In the genomic region with DNA sequence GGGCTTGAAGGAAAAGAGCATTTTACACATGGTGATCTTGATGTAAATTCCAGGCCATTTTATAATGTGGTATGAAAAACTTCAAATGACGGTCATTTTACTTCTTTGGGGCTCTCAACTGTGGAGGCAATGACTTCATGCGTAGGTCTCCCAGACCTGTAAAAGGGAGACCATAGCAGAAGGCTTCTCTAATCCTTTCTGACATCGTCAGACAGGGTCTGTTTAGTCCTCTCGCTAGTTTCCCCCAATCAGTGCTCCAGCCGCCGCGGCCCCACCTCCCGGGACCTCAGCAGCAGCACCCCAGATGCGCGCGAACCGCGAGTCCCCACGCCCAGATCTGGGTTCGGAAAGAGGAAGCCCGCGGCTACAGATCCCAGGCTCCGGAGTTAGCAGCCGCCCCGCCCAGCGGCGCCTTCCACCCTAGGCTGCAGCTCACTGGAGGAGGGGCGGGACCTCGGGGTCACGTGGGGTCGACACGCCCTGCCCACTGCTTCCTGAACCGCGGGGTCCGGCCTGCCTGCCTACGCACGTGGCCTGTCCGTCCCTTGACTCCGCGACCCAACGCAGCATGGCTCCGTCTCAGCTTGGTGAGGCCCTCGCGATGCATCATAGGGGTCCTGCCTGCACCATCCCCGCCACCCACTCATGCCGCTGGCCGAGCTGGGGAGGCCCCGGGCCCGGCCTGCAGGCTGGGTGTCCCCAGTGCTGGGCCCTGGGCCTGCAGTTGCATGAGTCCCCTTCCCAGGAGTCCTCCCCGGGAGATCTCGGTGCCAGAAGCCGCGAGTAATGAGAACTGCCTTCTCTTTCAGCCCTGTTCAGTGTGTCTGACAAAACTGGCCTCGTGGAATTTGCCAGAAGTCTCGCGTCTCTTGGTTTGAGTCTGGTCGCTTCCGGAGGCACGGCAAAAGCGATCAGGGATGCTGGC, we compare ENCODE assay signal across 8 mouse cellular contexts. TPM values are rescaled to one million over a fixed set of nuclear protein-coding genes. Genes with fewer than 3 reads are reported as not detected.
A peak's percentile ranks its signal among the peaks of the same experiment; 100 is the strongest.
DNase-seq lines count a peak whose midpoint lies in the region; ATAC-seq and TF ChIP-seq lines count a peak whose summit lies in the region.

A gene (plus strand): TSS at position 463 of the 925 bp plus-strand sequence.

- peak within 1 kb of the TSS; percentile 78 for H3K4me2 ChIP-seq in heart, embryonic 15.5 days
- H3K4me2 ChIP-seq in liver, embryonic 14.5 days (ENCODE audit: low read depth): peak within 1 kb of the TSS; percentile 89
- peak within 1 kb of the TSS; percentile 84 for H3K4me2 ChIP-seq in neural tube, embryonic 11.5 days (ENCODE audit: low read depth)
- peak within 1 kb of the TSS; percentile 98 for H3K4me2 ChIP-seq in stomach, postnatal 0 days (replicated peaks; ENCODE audit: low read depth)

- H3K4me3 ChIP-seq in forebrain, embryonic 10.5 days: peak within 1 kb of the TSS; percentile 80
- H3K4me3 ChIP-seq in heart, embryonic 15.5 days: peak within 1 kb of the TSS; percentile 59
- H3K4me3 ChIP-seq in liver, embryonic 14.5 days (ENCODE audit: insufficient read depth in 1 of 2, low read depth in 2 of 2, low read length in 2 of 2): peak within 1 kb of the TSS; percentile 61 to 68
- peak within 1 kb of the TSS; percentile 46 for H3K4me3 ChIP-seq in neural tube, embryonic 11.5 days (ENCODE audit: low read depth, low read length)
- peak within 1 kb of the TSS; percentile 61 for H3K4me3 ChIP-seq in stomach, postnatal 0 days (ENCODE audit: low read depth, low read length)

- H3K36me3 ChIP-seq in forebrain, embryonic 10.5 days (replicated peaks): peaks cover 38% of the 10 kb centered on the region
- H3K36me3 ChIP-seq in heart, embryonic 15.5 days: peaks cover 26% of the 10 kb centered on the region
- H3K36me3 ChIP-seq in liver, embryonic 14.5 days (replicated peaks; ENCODE audit: control insufficient read depth, insufficient read depth, low read depth): peaks cover 12% of the 10 kb centered on the region
- H3K36me3 ChIP-seq in neural tube, embryonic 11.5 days (ENCODE audit: control insufficient read depth, insufficient read depth, low read length): peaks cover 4% of the 10 kb centered on the region; the same call in 1 of the 2 replicates
- H3K36me3 ChIP-seq in stomach, postnatal 0 days (ENCODE audit: control insufficient read depth, insufficient read depth, low read length): peaks cover 3% of the 10 kb centered on the region; the same call in 1 of the 2 replicates

- under 1% methylated on average over 55 of the region's 55 CpGs for WGBS in forebrain, embryonic 10.5 days
- under 1% methylated on average over 54 of the region's 55 CpGs for WGBS in heart, embryonic 15.5 days
- under 1% methylated on average over 55 of the region's 55 CpGs for WGBS in liver, embryonic 14.5 days (ENCODE audit: insufficient replicate concordance)
- under 1% methylated on average over 54 of the region's 55 CpGs for WGBS in neural tube, embryonic 11.5 days
- under 1% methylated on average over 53 of the region's 55 CpGs for WGBS in stomach, postnatal 0 days

- peaks cover 17% of the 10 kb centered on the region for H3K4me1 ChIP-seq in forebrain, embryonic 10.5 days
- H3K4me1 ChIP-seq in heart, embryonic 15.5 days (replicated peaks): peaks cover 8% of the 10 kb centered on the region
- peaks cover 6 to 7% of the 10 kb centered on the region in 2 experiments for H3K4me1 ChIP-seq in liver, embryonic 14.5 days (replicated peaks; ENCODE audit: control insufficient read depth in 2 of 2, insufficient read depth in 2 of 2, low read length in 1 of 2)
- no peaks in the 10 kb centered on the region for H3K4me1 ChIP-seq in neural tube, embryonic 11.5 days (ENCODE audit: control insufficient read depth, insufficient read depth, low read length)
- 0 out of 2 replicates have a peak, but pooled peaks cover 2% of the 10 kb centered on the region for H3K4me1 ChIP-seq in stomach, postnatal 0 days (replicated peaks; ENCODE audit: control insufficient read depth, insufficient read depth)

- DNase-seq in CD8-positive naive resting alpha-beta T cell, adult 2 months (ENCODE audit: low read depth in 2 of 2, low spot score in 2 of 2): peak; percentile 76 to 79
- peak; percentile 92 for DNase-seq in c-Kit-positive CD71-negative TER-119-negative erythroid progenitor cells, embryonic 14.5 days (ENCODE audit: low read depth)
- peak; percentile 92 for DNase-seq in forebrain, embryonic 10.5 days (ENCODE audit: extremely low spot score, low spot score)
- DNase-seq in kidney, postnatal 25 days: peak; percentile 93 to 96
- DNase-seq in liver, embryonic 14.5 days (ENCODE audit: low read depth in 3 of 3, low spot score in 3 of 3): peak; percentile 84 to 86 (median 85)
- peak; percentile 95 for DNase-seq in neural tube, embryonic 11.5 days (ENCODE audit: low spot score)
- peak; percentile 96 for DNase-seq in stomach, postnatal 0 days (ENCODE audit: low spot score)

- TF ChIP-seq CTCF in liver, embryonic 14.5 days (IDR thresholded peaks at IDR 0.05; ENCODE audit: low read depth): no peak
- TF ChIP-seq CTCF in stomach, postnatal 0 days (IDR thresholded peaks at IDR 0.05; ENCODE audit: low read depth): peak; percentile 19; the same call in 1 of the 2 replicates

- no peak for TF ChIP-seq EP300 in liver, embryonic 14.5 days (IDR thresholded peaks at IDR 0.05; ENCODE audit: low read depth)
- TF ChIP-seq EP300 in stomach, postnatal 0 days (optimal IDR thresholded peaks at IDR 0.05): no peak

- H3K9ac ChIP-seq in heart, embryonic 15.5 days: peak within 1 kb of the TSS; percentile 59
- H3K9ac ChIP-seq in liver, embryonic 14.5 days (replicated peaks): peak within 1 kb of the TSS; percentile 83
- H3K9ac ChIP-seq in neural tube, embryonic 11.5 days (ENCODE audit: low read length): peak within 1 kb of the TSS; percentile 67
- peak within 1 kb of the TSS; percentile 86 for H3K9ac ChIP-seq in stomach, postnatal 0 days (ENCODE audit: low read length)

- peak; percentile 99 for ATAC-seq in heart, embryonic 15.5 days (replicated peaks; ENCODE audit: insufficient number of reproducible peaks, insufficient read depth, low FRiP score, low read depth)
- peak; percentile 99 for ATAC-seq in liver, embryonic 14.5 days (ENCODE audit: insufficient read depth)
- peak; percentile 99 for ATAC-seq in neural tube, embryonic 11.5 days (ENCODE audit: insufficient read depth, low FRiP score, low TSS enrichment)
- peak; percentile 100 for ATAC-seq in stomach, postnatal 0 days (ENCODE audit: low FRiP score, low TSS enrichment)

- H3K9me3 ChIP-seq in forebrain, embryonic 10.5 days: peaks cover 8% of the 10 kb centered on the region
- no peaks in the 10 kb centered on the region for H3K9me3 ChIP-seq in heart, embryonic 15.5 days (replicated peaks)
- no peaks in the 10 kb centered on the region for H3K9me3 ChIP-seq in liver, embryonic 14.5 days (ENCODE audit: control insufficient read depth, low read length)
- no peaks in the 10 kb centered on the region for H3K9me3 ChIP-seq in neural tube, embryonic 11.5 days (ENCODE audit: control insufficient read depth, low read length)
- no peaks in the 10 kb centered on the region for H3K9me3 ChIP-seq in stomach, postnatal 0 days (ENCODE audit: control insufficient read depth, low read length)

- no peaks in the 10 kb centered on the region for H3K27me3 ChIP-seq in forebrain, embryonic 10.5 days (ENCODE audit: poor library complexity, severe bottlenecking)
- no peaks in the 10 kb centered on the region for H3K27me3 ChIP-seq in heart, embryonic 15.5 days
- H3K27me3 ChIP-seq in liver, embryonic 14.5 days (ENCODE audit: control insufficient read depth, insufficient read depth, low read length): no peaks in the 10 kb centered on the region
- H3K27me3 ChIP-seq in neural tube, embryonic 11.5 days (ENCODE audit: control insufficient read depth, insufficient read depth, low read length): no peaks in the 10 kb centered on the region
- H3K27me3 ChIP-seq in stomach, postnatal 0 days (ENCODE audit: control insufficient read depth, insufficient read depth, low read length): no peaks in the 10 kb centered on the region

- peak within 1 kb of the TSS; percentile 92 for H3K27ac ChIP-seq in forebrain, embryonic 10.5 days
- H3K27ac ChIP-seq in heart, embryonic 15.5 days: peak within 1 kb of the TSS; percentile 57
- peak within 1 kb of the TSS; percentile 17 for H3K27ac ChIP-seq in liver, embryonic 14.5 days
- H3K27ac ChIP-seq in neural tube, embryonic 11.5 days (ENCODE audit: low read depth, low read length): no peak within 1 kb of the TSS
- peak within 1 kb of the TSS; percentile 94 for H3K27ac ChIP-seq in stomach, postnatal 0 days (replicated peaks)

RNA-seq across cellular contexts. Expression of the gene that starts here (rescaled TPM):
- 75.0 and 79.1 TPM in 2 replicates for polyA plus RNA-seq in forebrain, embryonic 10.5 days (2016; fragmentation: Nextera tagmentation; extraction: Ambion mirVana)
- polyA plus RNA-seq in heart, embryonic 15.5 days (2015; fragmentation: Nextera tagmentation; extraction: Ambion mirVana): 31.2 and 40.2 TPM in 2 replicates
- polyA plus RNA-seq in liver, embryonic 14.5 days (2012; rRNA removed): 25.8 and 36.5 TPM in 2 replicates
- 35.9 and 38.6 TPM in 2 replicates for polyA plus RNA-seq in liver, embryonic 14.5 days (2014; fragmentation: Nextera tagmentation; extraction: Ambion mirVana)
- 38.9 and 40.2 TPM in 2 replicates for polyA plus RNA-seq in neural tube, embryonic 11.5 days (2014; fragmentation: Nextera tagmentation; extraction: Ambion mirVana)
- 26.5 and 32.5 TPM in 2 replicates for polyA plus RNA-seq in stomach, postnatal 0 days (2015; fragmentation: Nextera tagmentation; extraction: Ambion mirVana)
